Mouse (Mus musculus) heart, embryonic 11.5 days (tissue): ENCODE data around the gene a. TPM values are rescaled to one million over a fixed set of nuclear protein-coding genes. Genes with fewer than 3 reads are reported as not detected.

Source experiments
- ATAC-seq: fragments of 200-750 bp; cut with Nextera tagmentation; replicated peaks from 2 replicates; pipeline ENCODE4 v1.8.0; 2017; ENCODE audit warnings: moderate library complexity; ENCODE audit not compliant: insufficient number of reproducible peaks, low FRiP score, low TSS enrichment
- H3K27ac ChIP-seq: fragments of 300-500 bp; sonication (generic); 2 replicates; pipeline ENCODE4 v1.5.1; 2014; ENCODE audit warnings: mild to moderate bottlenecking, low read depth, low read length
- H3K27me3 ChIP-seq: fragments of 300-500 bp; sonication (generic); 2 replicates; pipeline ENCODE4 v1.6.1; 2014; ENCODE audit warnings: mild to moderate bottlenecking, low read length, mixed read lengths; ENCODE audit not compliant: control insufficient read depth, insufficient read depth
- H3K36me3 ChIP-seq: fragments of 300-500 bp; sonication (generic); 2 replicates; pipeline ENCODE4 v1.6.1; 2014; ENCODE audit warnings: mild to moderate bottlenecking, low read length, moderate library complexity, mixed read lengths; ENCODE audit not compliant: control insufficient read depth, insufficient read depth
- H3K4me1 ChIP-seq: fragments of 300-500 bp; sonication (generic); 2 replicates; pipeline ENCODE4 v1.6.1; 2014; ENCODE audit warnings: low read length; ENCODE audit not compliant: control insufficient read depth, insufficient read depth
- H3K4me2 ChIP-seq: fragments of 300-500 bp; sonication (generic); 2 replicates; pipeline ENCODE4 v1.6.1; 2014; ENCODE audit warnings: mild to moderate bottlenecking, moderate library complexity
- H3K4me3 ChIP-seq: fragments of 300-500 bp; sonication (generic); 2 replicates; pipeline ENCODE4 v1.5.1; 2014; ENCODE audit warnings: low read depth, low read length
- H3K9ac ChIP-seq: fragments of 300-500 bp; sonication (generic); 2 replicates; pipeline ENCODE4 v1.6.1; 2014; ENCODE audit warnings: mild to moderate bottlenecking, low read depth, low read length, moderate library complexity
- H3K9me3 ChIP-seq: fragments of 300-500 bp; sonication (generic); replicated peaks from 2 replicates; pipeline ENCODE4 v1.6.1; 2016; ENCODE audit warnings: low read length; ENCODE audit not compliant: control insufficient read depth
- WGBS: fragments of 180-500 bp; shearing (Covaris S2); extraction: QIAGEN DNeasy Blood & Tissue Kit; methylation state at CpG from one replicate; pipeline ENCODE4 v1.1.7; 2014; ENCODE audit not compliant: insufficient replicate concordance; 5-methylcytosine and 5-hydroxymethylcytosine counted together
- polyA plus RNA-seq: library from polyadenylated mRNA; unstranded; fragments of >200 nt; fragmentation: Nextera tagmentation; extraction: Ambion mirVana; gene quantifications from 2 replicates; pipeline ENCODE4 v1.2.1, GENCODE M21; 2014

The a gene
- polyA plus RNA-seq, 1 experiment from 2014 or later, result 0.34 TPM

DNA sequence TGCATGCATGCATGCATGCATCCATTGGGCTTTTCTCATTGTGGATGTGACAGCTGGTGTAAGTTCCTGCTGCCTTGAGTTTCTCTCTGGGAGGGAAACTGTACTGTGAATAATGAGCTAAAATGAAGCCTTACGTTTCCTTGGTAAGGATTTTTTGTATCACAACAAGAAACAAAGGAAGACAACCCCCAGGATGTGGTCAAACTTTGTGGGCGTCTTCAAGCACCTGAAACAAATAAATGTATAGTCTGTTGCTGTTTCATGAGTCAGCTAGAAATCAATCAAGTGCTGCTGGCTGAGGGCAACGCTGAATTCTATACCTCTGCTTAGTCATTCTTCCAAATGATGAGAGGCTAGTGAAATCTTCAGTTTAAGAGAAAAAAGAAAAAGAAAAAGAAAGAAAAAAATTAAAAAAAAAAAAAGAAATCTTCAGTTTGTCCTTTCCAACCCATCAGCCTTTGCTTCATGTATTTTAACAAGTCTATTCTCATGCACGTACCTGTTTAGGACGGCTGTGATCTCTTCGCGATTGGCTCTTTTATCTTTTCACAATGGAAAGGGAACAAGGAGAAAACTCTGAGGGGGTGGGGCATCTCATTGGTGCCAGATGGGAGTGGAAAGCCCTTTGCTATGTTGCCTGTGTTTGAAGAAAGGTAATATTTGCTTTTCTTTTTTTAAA lies 288.4 kb downstream of the a start:
- Histone ChIP-seq H3K36me3 (no peaks in the 10 kb centered on the region), H3K4me2 (no peak overlapping the region), H3K27ac (no peak overlapping the region), H3K9me3 (no peaks in the 10 kb centered on the region), H3K4me1 (peaks cover 6% of the 10 kb centered on the region), H3K4me3 (no peak overlapping the region), H3K27me3 (no peaks in the 10 kb centered on the region), H3K9ac (no peak overlapping the region)
- 45% methylated on average over 7 of the region's 7 CpGs for WGBS
- ATAC-seq, result no peak

DNA sequence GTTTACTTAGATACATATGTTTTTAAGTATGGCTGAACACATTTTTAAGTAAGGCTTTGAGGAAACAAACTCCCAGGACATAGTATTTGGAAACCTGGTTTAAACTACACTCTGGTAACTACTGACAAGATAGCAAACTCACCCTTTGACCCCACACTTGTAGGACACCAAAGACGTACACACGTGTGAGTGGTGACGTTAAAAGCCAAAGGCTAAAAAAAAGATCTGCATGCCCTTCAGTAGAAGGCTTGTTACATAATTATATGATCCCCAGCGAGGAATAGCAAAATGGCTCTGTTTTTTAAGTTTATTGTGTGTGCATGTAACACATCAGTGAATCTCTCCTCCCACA lies 289.0 kb downstream of the a start:
- no peaks in the 10 kb centered on the region for H3K9me3 ChIP-seq
- no peak for ATAC-seq
- peaks cover 3% of the 10 kb centered on the region for H3K4me1 ChIP-seq
- H3K27ac ChIP-seq, result no peak overlapping the region
- H3K9ac ChIP-seq, result no peak overlapping the region
- H3K4me3 ChIP-seq, result no peak overlapping the region
- 61% methylated on average over 4 of the region's 4 CpGs for WGBS
- no peaks in the 10 kb centered on the region for H3K36me3 ChIP-seq
- H3K27me3 ChIP-seq, result no peaks in the 10 kb centered on the region
- H3K4me2 ChIP-seq, result no peak overlapping the region

DNA sequence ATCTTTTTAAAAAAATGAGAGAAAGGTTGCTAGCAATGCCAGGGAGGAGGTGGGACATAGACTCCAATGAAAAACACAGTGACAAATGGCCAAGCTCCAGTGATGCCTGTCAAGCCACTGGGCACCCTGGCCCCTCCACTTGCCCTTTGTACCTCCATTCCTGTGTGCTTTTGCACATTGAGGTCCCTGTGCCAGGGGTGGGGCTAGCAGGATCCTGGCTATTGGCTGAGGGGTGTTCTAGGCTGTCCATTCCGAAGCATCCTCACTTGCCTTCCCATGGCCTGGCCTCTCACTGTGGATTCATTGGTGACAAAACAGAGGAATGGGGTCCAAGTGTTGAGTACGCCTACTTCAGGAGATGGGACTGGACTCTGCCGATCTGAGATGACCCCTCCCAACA lies 289.9 kb downstream of the a start:
- Histone ChIP-seq H3K27ac (no peak overlapping the region), H3K4me1 (no peaks in the 10 kb centered on the region), H3K4me3 (no peak overlapping the region), H3K9ac (no peak overlapping the region), H3K9me3 (no peaks in the 10 kb centered on the region), H3K36me3 (no peaks in the 10 kb centered on the region), H3K27me3 (no peaks in the 10 kb centered on the region), H3K4me2 (no peak overlapping the region)
- ATAC-seq, result no peak
- 87% methylated on average over 3 of the region's 3 CpGs for WGBS

DNA sequence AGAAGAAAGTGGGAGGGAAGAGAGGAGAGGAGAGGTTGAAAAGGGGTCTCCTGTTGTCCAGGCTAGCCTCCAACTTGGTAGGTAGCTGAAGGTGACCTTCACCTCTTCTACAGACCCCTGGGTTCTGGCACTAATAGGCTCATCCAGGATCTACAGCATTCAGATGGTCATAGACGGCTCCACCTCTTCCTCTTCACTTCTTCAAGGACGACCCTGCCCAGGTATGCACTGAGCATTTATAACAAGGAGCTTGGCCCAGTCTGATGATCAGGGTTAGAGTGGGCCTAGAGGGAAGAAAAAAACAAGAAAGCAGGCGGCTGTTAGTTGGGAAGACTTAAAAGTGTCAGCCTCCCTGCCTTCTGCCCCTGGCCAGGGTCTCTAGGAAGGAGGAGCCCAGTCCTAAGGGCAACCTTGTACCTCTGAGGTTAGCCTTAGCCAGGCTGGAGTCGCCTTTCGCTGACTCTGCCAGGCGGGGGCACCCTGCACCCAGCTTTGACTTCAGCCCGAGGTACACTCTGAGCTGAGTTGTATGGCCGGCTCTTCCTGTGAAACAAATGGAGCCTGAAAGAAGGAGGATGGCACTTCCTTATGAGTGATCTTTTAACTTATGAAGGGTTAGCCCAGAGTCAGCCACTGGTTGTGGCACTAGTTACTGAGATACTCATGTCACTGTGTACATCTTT lies 291.1 kb downstream of the a start:
- Histone ChIP-seq H3K4me2 (no peak overlapping the region), H3K4me1 (no peaks in the 10 kb centered on the region), H3K27me3 (no peaks in the 10 kb centered on the region), H3K36me3 (no peaks in the 10 kb centered on the region), H3K4me3 (no peak overlapping the region), H3K9me3 (no peaks in the 10 kb centered on the region), H3K27ac (no peak overlapping the region), H3K9ac (no peak overlapping the region)
- 18% methylated on average over 8 of the region's 8 CpGs for WGBS
- no peak; the same call in 1 of the 2 replicates for ATAC-seq

DNA sequence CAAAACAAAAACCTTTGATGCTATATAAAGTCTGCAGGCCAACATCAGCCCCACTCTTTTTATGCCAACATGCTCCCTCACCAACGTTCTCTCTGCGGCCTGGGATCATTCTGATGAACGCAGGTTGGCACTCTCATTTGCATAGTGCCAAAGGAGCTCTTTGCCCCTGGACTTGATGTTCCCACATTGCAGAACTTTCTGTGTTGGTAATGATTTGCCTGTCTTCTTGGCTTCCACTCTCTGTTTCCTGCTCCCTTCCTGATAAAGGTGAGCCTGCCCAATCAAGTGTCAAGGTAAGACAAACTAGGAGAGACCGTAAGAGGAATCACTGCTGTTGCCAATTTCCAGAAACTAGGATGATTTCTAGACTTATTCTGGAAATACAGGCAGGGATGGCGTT lies 293.3 kb downstream of the a start:
- Histone ChIP-seq H3K9ac (no peak overlapping the region), H3K4me3 (no peak overlapping the region), H3K36me3 (no peaks in the 10 kb centered on the region), H3K27me3 (no peaks in the 10 kb centered on the region), H3K27ac (no peak overlapping the region), H3K4me1 (no peaks in the 10 kb centered on the region), H3K4me2 (no peak overlapping the region), H3K9me3 (no peaks in the 10 kb centered on the region)
- WGBS, result 83% methylated on average over 5 of the region's 5 CpGs
- ATAC-seq, result no peak

DNA sequence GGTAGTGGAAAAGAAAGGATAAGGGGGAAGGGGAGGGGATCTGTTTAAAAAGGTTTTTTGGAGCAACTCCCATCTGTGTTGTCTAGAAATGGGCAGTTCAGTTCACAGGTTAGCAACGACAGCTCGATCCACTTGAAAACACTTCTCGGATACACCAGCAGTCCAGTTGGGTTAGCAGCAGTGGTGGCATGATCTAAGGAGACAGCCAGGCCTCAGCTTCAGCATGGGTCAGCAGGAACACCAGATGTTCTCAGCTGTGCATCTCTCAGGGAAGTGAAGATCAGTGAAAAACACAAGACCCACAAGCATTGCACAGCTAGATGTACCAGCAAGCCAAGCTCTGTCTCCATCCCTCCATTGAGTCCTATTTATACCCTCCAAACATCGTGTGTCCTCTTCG lies 295.1 kb downstream of the a start:
- WGBS, result 82% methylated on average over 5 of the region's 5 CpGs
- no peaks in the 10 kb centered on the region for H3K9me3 ChIP-seq
- H3K4me1 ChIP-seq, result peaks cover 3% of the 10 kb centered on the region; the same call in 1 of the 2 replicates

DNA sequence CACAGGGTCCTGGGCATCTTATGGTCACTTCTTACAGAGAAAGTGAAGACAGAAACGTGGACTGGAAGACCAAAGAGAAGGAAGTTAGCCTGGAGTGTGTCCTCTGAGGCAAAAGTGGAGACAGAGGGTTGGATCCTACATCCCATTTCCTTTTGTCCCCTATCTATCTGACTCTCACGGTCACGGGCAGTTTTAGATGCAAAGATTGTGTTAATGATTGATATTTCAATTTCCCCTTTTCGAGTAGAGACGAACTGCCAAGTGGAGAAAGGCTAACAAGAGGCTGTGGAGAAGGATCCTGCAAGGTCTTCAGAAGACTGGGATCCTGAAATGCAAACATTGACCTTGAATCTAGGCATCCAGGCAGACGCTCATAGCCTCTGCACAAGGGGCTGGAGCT lies 297.1 kb downstream of the a start:
- Histone ChIP-seq H3K4me3 (no peak overlapping the region), H3K27me3 (no peaks in the 10 kb centered on the region), H3K27ac (no peak overlapping the region), H3K4me2 (no peak overlapping the region), H3K9me3 (no peaks in the 10 kb centered on the region), H3K9ac (no peak overlapping the region), H3K36me3 (no peaks in the 10 kb centered on the region), H3K4me1 (peaks cover 6% of the 10 kb centered on the region; the same call in 1 of the 2 replicates)
- 77% methylated on average over 6 of the region's 6 CpGs for WGBS
- ATAC-seq, result no peak

More for the DNA sequence above, 295.1 kb downstream of the a start:
- Histone ChIP-seq H3K4me2 (no peak overlapping the region), H3K9ac (no peak overlapping the region), H3K4me3 (no peak overlapping the region), H3K27ac (no peak overlapping the region), H3K27me3 (no peaks in the 10 kb centered on the region), H3K36me3 (no peaks in the 10 kb centered on the region)
- no peak for ATAC-seq

DNA sequence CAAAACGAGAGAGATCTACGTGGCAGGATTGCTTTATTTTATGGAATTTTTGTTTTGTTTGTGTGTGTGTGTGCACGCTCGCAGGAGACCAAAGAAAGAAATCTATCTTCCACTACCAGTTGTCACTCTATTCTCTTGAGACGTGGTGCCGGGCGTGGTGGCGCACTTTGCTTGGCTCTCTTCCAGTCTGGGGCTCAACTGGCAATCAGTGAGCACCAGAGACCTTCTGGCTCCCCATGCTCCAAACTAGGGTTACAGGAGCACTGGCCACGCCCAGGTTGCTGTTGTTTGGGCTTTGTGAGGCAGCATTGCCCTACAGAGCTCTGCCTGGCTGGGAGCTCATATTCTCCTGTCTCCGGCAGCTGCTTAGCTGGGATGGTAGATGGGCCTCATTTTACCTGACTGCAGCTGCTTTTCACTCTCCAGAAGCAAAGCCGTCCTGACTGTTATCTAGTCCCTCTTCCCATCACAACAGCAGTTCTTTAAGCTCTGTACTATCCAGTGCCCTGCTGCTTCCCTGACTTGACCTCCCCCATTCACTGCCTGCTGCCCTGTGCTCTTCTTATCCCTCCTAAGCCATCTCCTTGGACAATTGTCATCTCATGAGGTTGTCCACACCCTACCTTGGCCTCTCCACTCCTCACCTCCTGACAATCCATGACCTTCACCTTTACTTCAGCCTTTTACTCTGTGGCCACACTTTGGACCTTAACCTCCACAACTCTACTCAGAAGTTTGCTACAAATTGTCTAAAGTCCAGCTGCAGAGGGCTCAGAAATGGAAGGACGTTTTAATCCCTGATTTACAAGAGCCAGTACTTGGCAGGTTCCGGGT lies 299.9 kb downstream of the a start:
- H3K9ac ChIP-seq, result no peak overlapping the region
- H3K27me3 ChIP-seq, result no peaks in the 10 kb centered on the region
- H3K27ac ChIP-seq, result no peak overlapping the region
- ATAC-seq, result no peak
- WGBS, result 67% methylated on average over 13 of the region's 13 CpGs
- no peak overlapping the region for H3K4me3 ChIP-seq
- no peaks in the 10 kb centered on the region for H3K36me3 ChIP-seq
- H3K4me2 ChIP-seq, result no peak overlapping the region
- no peaks in the 10 kb centered on the region for H3K9me3 ChIP-seq
- H3K4me1 ChIP-seq, result peaks cover 6% of the 10 kb centered on the region; the same call in 1 of the 2 replicates
